In the genomic region with DNA sequence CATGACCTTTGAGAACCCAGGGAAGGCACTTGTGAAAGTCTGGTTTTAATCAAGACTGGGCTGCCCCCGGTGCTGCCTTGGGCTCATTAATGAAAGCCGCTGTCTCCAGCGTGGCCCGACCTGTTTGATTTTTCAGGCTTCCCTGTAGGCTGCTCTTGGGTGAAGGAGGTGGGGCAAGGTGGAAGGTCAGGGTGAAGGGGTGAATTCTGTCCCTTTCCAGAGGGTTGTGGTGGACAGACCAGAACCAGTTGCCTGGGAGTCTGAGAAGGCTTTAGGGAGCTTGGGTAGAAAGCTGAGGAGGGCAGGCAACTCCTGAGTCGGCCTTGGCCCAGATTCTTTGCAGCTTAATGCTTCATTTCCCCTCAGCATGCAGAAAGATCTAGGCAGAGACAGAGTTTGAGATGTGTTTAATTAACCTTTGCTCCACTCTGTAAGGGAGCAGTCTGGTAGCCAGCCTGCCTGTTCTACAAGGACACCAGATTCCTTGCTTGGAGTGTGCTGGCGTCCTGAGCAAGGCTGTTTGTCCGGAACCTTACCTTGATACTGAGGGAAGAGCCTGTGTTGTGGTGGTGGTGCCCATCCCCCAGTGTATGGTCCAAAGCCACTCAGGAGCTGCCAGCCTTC, we compare ENCODE assay signal across 10 mouse cellular contexts. TPM values are rescaled to one million over a fixed set of nuclear protein-coding genes. Genes with fewer than 3 reads are reported as not detected.
DNase-seq lines count a peak whose midpoint lies in the region; ATAC-seq and TF ChIP-seq lines count a peak whose summit lies in the region.
"Had no signal": no experiment of that assay in that cellular context is flagged by ENCODE, and none has a peak within 500 bp of the region (broad histone marks: within the 10 kb centered on the region; RNA-seq: fewer than 3 reads in every experiment).

No protein-coding gene starts in this region.

- intact Hi-C loops in left cerebral cortex, postnatal 36 days (cut with DNase I), result no loop called here
- intact Hi-C loops in left cerebral cortex, postnatal 25 days (cut with DNase I), result no loop called here

- no peaks in the 10 kb centered on the region for H3K9me3 ChIP-seq in forebrain, embryonic 10.5 days
- no peaks in the 10 kb centered on the region for H3K9me3 ChIP-seq in forebrain, embryonic 12.5 days

- no peak overlapping the region for H3K9ac ChIP-seq in forebrain, embryonic 12.5 days

- no peak overlapping the region for H3K4me3 ChIP-seq in forebrain, embryonic 10.5 days
- no peak overlapping the region for H3K4me3 ChIP-seq in forebrain, embryonic 12.5 days (replicated peaks)
- H3K4me3 ChIP-seq in testis, adult 2 months (ENCODE audit: control insufficient read depth, low read depth, low read length), result peak overlapping the region; percentile 66

- H3K27me3 ChIP-seq in forebrain, embryonic 10.5 days (ENCODE audit: poor library complexity, severe bottlenecking), result no peaks in the 10 kb centered on the region
- no peaks in the 10 kb centered on the region for H3K27me3 ChIP-seq in forebrain, embryonic 12.5 days
- H3K27me3 ChIP-seq in testis, adult 2 months (ENCODE audit: control insufficient read depth, insufficient read depth, low read length), result no peaks in the 10 kb centered on the region

- H3K36me3 ChIP-seq in forebrain, embryonic 10.5 days (replicated peaks), result peaks cover 32% of the 10 kb centered on the region
- peaks cover 16% of the 10 kb centered on the region for H3K36me3 ChIP-seq in forebrain, embryonic 12.5 days (replicated peaks)
- no peaks in the 10 kb centered on the region for H3K36me3 ChIP-seq in testis, adult 2 months (ENCODE audit: control insufficient read depth, insufficient read depth, low read length)

- peak overlapping the region; percentile 72 for H3K27ac ChIP-seq in forebrain, embryonic 10.5 days
- H3K27ac ChIP-seq in forebrain, embryonic 12.5 days, result no peak overlapping the region
- H3K27ac ChIP-seq in testis, adult 2 months (ENCODE audit: control insufficient read depth, insufficient read depth, low read depth, low read length), result peak overlapping the region; percentile 14; the same call in 1 of the 2 replicates

- no peak overlapping the region for H3K4me2 ChIP-seq in forebrain, embryonic 12.5 days

- DNase-seq in forebrain, embryonic 10.5 days (ENCODE audit: extremely low spot score, low spot score), result peak; percentile 42
- DNase-seq in testis, postnatal 10 days (ENCODE audit: low spot score), result no peak
- peak; percentile 49 to 67 for DNase-seq in kidney, postnatal 4 days
- no peak for DNase-seq in left cerebral cortex, postnatal 36 days (ENCODE audit: low spot score in 2 of 2)
- DNase-seq in cerebellum, postnatal 36 days, result no peak
- no peak for DNase-seq in left cerebral cortex, postnatal 25 days (ENCODE audit: low spot score in 2 of 2)
- DNase-seq: lung, postnatal 10 days; thymus, postnatal 36 days had no signal

- no peak for ATAC-seq in forebrain, embryonic 12.5 days (ENCODE audit: low FRiP score)

- 36% methylated on average over 7 of the region's 7 CpGs for WGBS in forebrain, embryonic 10.5 days
- WGBS in forebrain, embryonic 12.5 days, result 48% methylated on average over 7 of the region's 7 CpGs

- no peak for TF ChIP-seq POLR2A in testis, adult 2 months (IDR thresholded peaks at IDR 0.05; ENCODE audit: control insufficient read depth, low read depth, low read length)

- TF ChIP-seq CTCF in testis, adult 2 months (IDR thresholded peaks at IDR 0.05; ENCODE audit: control insufficient read depth, insufficient read depth, insufficient replicate concordance, low read depth, low read length), result no peak

- peaks cover 80% of the 10 kb centered on the region for H3K4me1 ChIP-seq in forebrain, embryonic 10.5 days
- peaks cover 35% of the 10 kb centered on the region for H3K4me1 ChIP-seq in forebrain, embryonic 12.5 days
- peaks cover 2% of the 10 kb centered on the region; the same call in 1 of the 2 replicates for H3K4me1 ChIP-seq in testis, adult 2 months (ENCODE audit: control insufficient read depth, insufficient read depth, low read length)

RNA-seq across cellular contexts. Expression of a gene that starts 15.3 kb away (rescaled TPM):
- 3.3 and 4.4 TPM in 2 replicates for polyA plus RNA-seq in forebrain, embryonic 10.5 days (2016; fragmentation: Nextera tagmentation; extraction: Ambion mirVana)
- polyA plus RNA-seq in forebrain, embryonic 12.5 days (2016; fragmentation: Nextera tagmentation; extraction: Ambion mirVana), result 2.0 and 2.4 TPM in 2 replicates
- polyA plus RNA-seq in testis, adult 2 months (2012; rRNA removed), result 5.2 and 5.4 TPM in 2 replicates
- 10 to 100 TPM; 21.4 to 26.7 TPM for total RNA-seq in left cerebral cortex, postnatal 36 days (2021)
- 10 to 100 TPM; 25.1 to 27.3 TPM for total RNA-seq in left cerebral cortex, postnatal 25 days (2021)

RNA-seq across cellular contexts. Expression of a gene that starts 24.5 kb away (rescaled TPM):
- polyA plus RNA-seq in forebrain, embryonic 10.5 days (2016; fragmentation: Nextera tagmentation; extraction: Ambion mirVana), result 112 and 113 TPM in 2 replicates
- 94.9 and 95.9 TPM in 2 replicates for polyA plus RNA-seq in forebrain, embryonic 12.5 days (2016; fragmentation: Nextera tagmentation; extraction: Ambion mirVana)
- 5.4 and 8.7 TPM in 2 replicates for polyA plus RNA-seq in testis, adult 2 months (2012; rRNA removed)
- total RNA-seq in left cerebral cortex, postnatal 36 days (2021), result 100 to 1,000 TPM in 1 of 2 experiments, 10 to 100 TPM in 1; 95.0 to 106 TPM
- total RNA-seq in left cerebral cortex, postnatal 25 days (2021), result 100 to 1,000 TPM; 100 to 102 TPM

RNA-seq across cellular contexts. Expression of a gene that starts 48.9 kb away (rescaled TPM):
- 1.5 and 1.8 TPM in 2 replicates for polyA plus RNA-seq in forebrain, embryonic 10.5 days (2016; fragmentation: Nextera tagmentation; extraction: Ambion mirVana)
- 2.1 and 3.0 TPM in 2 replicates for polyA plus RNA-seq in forebrain, embryonic 12.5 days (2016; fragmentation: Nextera tagmentation; extraction: Ambion mirVana)
- polyA plus RNA-seq in testis, adult 2 months (2012; rRNA removed), result 1.5 and 2.3 TPM in 2 replicates
- 10 to 100 TPM; 10.7 to 11.3 TPM for total RNA-seq in left cerebral cortex, postnatal 36 days (2021)
- 10 to 100 TPM; 10.1 to 10.3 TPM for total RNA-seq in left cerebral cortex, postnatal 25 days (2021)

Comparison
In these comparisons a context has a peak if more than half of its experiments do, and no peak if none do; other contexts are left out.
1. DNase-seq: peak in forebrain, embryonic 10.5 days (single experiment) and kidney, postnatal 4 days (2 of 2); none in testis, postnatal 10 days (single experiment), left cerebral cortex, postnatal 36 days (0 of 2), cerebellum, postnatal 36 days (0 of 2) and left cerebral cortex, postnatal 25 days (0 of 2).